Mouse (Mus musculus) testis, adult 2 months (tissue): Measurements from ENCODE around the gene Runx2.

Experiments
- CTCF ChIP-seq: fragments of 200-500 bp; IDR thresholded peaks from 2 replicates; pipeline ENCODE4 v1.5.1; 2012; ENCODE audit warnings: low read depth, mild to moderate bottlenecking, inconsistent platforms, low read length, moderate library complexity; ENCODE audit not compliant: control insufficient read depth, insufficient read depth, insufficient replicate concordance
- POLR2A ChIP-seq: fragments of 200-500 bp; IDR thresholded peaks from 2 replicates; pipeline ENCODE4 v1.6.1; 2012; ENCODE audit warnings: low read depth, mild to moderate bottlenecking, inconsistent platforms, low read length, moderate library complexity; ENCODE audit not compliant: control insufficient read depth

- TF ChIP-seq CTCF = no peak
- no peak for TF ChIP-seq POLR2A
Measured at GRCm38 (mm10) chr17:44601317-44602021, 213.1 kb downstream of the Runx2 start.
